Mouse (Mus musculus) liver, embryonic 14.5 days (tissue): ENCODE measurements around the gene Pigk.

Source experiments
- CTCF ChIP-seq: IDR thresholded peaks from 2 replicates; pipeline ENCODE4 v1.5.1; 2016; ENCODE audit warnings: antibody characterized with exemption, low read depth, control low read depth
- EP300 ChIP-seq: IDR thresholded peaks from 2 replicates; pipeline ENCODE4 v1.6.1; 2016; ENCODE audit warnings: antibody characterized with exemption, low read depth

DNA sequence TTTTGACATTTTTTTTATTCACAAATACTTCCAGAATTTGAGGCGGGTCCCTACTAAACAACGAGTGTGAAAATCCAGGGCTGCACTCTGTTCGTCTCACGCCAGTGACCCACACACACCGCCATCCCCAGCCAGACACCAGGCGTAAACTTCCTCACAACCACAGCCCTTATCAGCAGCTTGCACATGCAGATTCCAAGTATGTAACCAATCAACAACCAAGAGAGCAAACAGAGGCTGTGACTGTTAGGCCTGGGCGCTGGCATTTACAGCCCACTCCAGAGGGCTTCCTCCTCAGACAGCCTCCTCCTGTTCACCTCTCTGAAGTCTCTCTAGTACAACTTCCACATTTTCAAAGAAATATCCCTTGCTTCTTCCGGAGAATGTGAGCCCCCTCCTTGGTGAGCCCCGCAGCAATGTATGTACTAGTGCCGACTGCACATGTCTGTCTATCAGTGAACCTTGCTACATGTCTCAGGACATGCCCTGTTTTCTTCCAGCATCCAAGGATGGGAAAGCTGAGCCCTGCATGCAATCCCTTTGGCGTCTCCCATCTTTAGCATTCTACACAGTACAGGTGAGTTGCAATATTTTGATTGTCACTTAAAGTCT lies 265.7 kb downstream of the Pigk start:
- peak; percentile 59 for TF ChIP-seq EP300
- TF ChIP-seq CTCF: no peak
